Mouse (Mus musculus): ENCODE measurements at regions not wholly inside any gene's neighbourhood (a gene's known extent, or its start where the extent isn't known, plus 50 kb on each side); places are given as distances from the start of the nearest gene placed in this dataset.
A peak's percentile ranks its signal among the peaks of the same experiment; 100 is the strongest.

DNA sequence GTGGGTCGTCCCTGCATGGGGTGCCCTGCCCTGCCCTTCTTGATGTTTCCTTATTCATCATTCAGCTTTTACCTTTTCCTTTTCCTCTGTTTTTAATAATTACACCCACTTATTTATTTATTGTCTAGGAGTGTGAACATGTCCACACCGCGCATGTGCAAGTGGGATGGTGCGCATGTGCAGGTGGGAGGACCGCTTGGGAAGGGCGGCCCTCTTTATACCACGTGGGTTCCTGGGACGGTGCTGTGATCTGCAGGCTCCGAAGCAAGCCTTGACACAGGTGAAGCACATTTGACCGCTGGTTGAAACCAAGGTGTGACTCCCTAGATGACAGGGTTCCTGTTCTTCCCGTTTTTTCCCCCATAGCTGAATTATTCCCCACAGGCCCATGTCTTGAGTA lies 60.0 kb downstream of the Syf2 start:
- DNase-seq (ENCODE audit: low spot score in 2 of 2), result no peak

DNA sequence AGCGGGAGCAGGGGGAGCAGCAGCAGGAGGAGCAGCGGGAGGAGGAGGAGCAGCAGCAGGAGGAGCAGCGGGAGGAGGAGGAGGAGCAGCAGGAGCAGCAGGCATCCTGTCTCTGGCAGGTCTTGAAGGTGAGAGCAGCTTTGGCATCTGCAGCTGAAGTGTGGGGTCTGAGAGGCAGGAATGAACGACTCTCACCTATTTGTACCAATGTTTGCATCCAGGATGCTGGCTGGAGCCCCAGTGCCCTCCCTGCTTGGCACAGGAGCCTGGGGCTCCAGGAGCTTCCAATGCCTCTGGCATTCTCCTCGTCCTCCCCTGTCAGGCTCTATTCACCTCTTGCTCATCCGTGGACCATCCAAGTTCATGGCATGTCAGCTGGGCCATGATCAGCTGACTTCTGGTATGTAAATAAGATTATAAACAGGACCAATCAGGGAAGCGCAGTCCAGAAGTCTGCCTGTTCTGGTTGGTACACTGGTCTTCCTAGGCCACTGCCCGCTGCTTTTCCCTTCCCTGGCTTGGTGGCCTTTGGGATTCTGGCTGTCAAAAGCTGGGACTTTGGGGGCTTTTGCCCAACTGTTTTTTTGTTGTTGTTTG lies 62.9 kb downstream of the Syf2 start:
- DNase-seq (ENCODE audit: low spot score in 2 of 2), result no peak

GRCm38 (mm10) chr4:134994205-134994604 lies 63.5 kb downstream of the Syf2 start:
- no peak for DNase-seq (ENCODE audit: low spot score in 2 of 2)

DNA sequence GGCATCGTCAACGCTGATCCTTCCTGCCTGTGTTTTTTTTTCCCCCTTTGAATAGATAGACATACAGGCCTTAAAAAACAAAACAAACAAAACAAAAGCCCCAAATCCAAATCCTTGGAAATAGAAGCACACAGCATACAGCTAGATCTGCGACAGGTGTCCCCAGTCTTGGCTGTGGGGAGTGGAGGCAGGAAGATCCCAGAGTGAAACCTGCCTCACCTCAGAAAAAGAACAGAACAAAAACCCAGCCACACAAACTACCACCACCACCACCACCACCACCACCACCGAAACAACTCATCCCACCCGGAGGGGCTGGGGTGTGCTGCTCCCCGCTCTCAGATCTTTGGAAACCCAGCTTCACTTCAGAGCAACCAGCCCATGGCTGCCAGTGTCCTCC lies 64.0 kb downstream of the Syf2 start:
- DNase-seq (ENCODE audit: low spot score in 2 of 2), result no peak

DNA sequence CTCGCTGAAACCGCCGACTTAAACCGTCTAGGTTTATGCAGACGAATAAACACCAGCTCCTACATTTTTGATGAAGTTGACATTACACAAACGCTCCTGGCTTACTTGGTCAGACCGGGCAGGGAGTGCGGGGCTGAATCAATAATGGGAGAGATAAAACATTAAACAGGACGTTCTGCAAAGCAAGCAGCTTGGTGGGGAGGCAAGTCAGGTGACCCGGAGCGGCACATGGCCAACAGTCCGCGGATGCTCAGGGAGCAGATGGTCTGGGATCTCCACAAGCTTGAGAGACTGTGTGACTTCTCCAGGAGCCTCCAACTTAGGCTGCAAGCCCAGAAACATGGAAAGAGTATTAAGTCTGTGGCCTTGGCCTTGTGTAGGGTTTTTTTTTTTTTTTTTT lies 64.4 kb downstream of the Syf2 start:
- peak; percentile 30 to 49 for DNase-seq (ENCODE audit: low spot score in 2 of 2)

DNA sequence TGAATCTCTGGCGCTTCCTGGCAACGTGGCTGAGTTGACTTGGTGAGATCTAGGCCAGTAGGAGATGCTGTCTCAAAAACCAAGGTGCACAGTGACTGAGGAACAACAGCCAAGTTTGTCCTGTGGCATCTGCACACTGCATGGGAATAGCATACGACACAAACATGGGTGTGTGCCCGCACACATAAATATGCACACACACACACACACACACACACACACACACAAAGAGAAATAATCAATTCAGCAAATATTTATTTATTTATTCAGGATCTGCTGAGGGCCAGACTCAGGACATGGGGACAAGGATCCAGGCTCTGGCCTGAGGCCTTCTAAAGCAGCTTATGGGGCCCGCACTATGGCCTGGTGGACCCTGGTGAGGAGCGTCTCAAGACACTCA lies 65.4 kb downstream of the Syf2 start:
- DNase-seq (ENCODE audit: low spot score in 2 of 2), result no peak

GRCm38 (mm10) chr4:134997461-134998434 lies 67.0 kb downstream of the Syf2 start:
- DNase-seq (ENCODE audit: low spot score in 2 of 2), result no peak

DNA sequence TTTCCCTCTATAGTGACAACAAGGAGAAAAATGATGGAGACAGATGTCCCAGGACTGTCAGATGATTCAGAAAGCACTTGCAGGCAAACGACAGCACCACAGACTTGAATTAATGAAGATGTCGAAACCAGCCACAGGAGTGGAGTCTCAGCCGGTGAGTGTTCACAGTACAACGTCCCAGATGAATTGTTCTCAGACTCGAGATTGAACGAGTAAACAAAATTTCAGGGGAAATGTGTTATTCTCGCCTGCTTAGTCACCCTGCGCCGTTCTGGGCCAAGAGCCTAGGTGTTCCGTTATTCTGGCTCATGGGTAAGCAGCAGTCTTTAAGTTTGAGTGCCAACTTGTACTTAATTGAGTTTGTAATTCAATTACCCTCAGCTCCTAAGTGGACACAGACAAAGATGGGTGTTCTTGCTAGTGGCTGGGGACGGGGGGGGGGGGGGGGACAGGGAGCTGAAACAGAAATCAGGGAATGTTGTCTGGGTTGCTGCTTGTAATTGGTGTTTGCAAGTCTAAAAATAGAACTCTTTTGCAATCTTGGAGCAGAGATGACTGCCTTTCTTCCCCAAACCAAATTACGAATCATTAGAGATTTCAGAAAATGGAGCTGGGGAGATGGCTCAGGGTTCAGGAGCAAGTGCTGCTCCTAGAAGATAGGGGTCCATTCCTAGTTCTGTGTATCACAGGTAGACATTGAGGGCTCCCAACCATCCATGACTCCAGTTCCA lies 68.4 kb downstream of the Syf2 start:
- peak; percentile 40 to 71 for DNase-seq (ENCODE audit: low spot score in 2 of 2)

- DNase-seq (ENCODE audit: low spot score in 2 of 2), result no peak
Measured at GRCm38 (mm10) chr4:135002091-135002925, 71.6 kb downstream of the Syf2 start.

- DNase-seq (ENCODE audit: low spot score in 2 of 2), result no peak
Measured at GRCm38 (mm10) chr4:135011365-135011764, 80.7 kb downstream of the Syf2 start.

- DNase-seq (ENCODE audit: low spot score in 2 of 2), result no peak
Measured at GRCm38 (mm10) chr4:135012945-135013344, 82.2 kb downstream of the Syf2 start.

GRCm38 (mm10) chr4:135013932-135014331 lies 83.2 kb downstream of the Syf2 start:
- DNase-seq (ENCODE audit: low spot score in 2 of 2), result no peak

- DNase-seq (ENCODE audit: low spot score in 2 of 2), result peak; percentile 21 to 45
Measured at GRCm38 (mm10) chr4:135018018-135018417, 87.3 kb downstream of the Syf2 start.

DNA sequence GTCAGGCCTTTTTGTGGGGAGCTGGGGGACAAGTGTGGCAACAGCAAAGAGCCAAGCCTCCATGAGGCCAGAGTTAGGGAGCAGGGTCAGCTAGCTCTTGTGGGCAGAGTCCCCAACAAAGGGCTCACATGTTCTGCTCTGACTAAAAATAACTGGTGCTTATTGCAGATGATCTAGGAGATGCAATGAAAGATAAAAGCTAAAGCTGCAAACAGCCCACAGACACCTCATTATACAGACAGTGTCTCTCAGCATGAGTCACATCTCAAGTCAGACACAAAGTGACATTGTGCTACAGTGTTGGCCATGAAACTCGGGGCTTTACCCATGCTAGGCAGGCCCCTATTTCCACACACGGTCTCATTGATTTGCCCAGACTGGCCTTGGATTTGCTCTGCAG lies 88.4 kb downstream of the Syf2 start:
- DNase-seq (ENCODE audit: low spot score in 2 of 2), result no peak

- no peak for DNase-seq (ENCODE audit: low spot score in 2 of 2)
Measured at GRCm38 (mm10) chr4:135020262-135020991, 89.7 kb downstream of the Syf2 start.

GRCm38 (mm10) chr4:135023200-135023599 lies 92.5 kb downstream of the Syf2 start:
- no peak for DNase-seq (ENCODE audit: low spot score in 2 of 2)

DNA sequence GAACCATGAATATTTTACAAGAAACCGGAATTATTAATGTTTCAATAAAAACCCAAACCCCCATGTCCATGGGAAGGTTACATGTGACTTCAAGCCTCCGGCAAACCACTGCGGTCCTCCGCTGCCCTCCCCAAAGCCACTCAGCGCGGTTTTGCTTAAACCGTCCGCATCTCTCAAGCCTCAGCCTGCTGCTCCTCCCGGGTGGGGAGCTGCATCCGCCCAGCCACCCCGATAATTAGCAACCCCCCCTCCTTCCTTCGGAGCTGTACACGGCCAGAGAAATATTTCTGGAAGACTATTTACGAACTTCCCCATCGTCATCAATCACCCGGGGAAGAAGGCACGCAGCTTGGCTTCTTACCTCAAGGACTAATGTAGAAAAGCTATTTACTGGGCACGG lies 94.7 kb upstream of the Runx3 start:
- DNase-seq (ENCODE audit: low spot score in 2 of 2), result no peak

- no peak for DNase-seq (ENCODE audit: low spot score in 2 of 2)
Measured at GRCm38 (mm10) chr4:135027136-135027535, 93.3 kb upstream of the Runx3 start.

GRCm38 (mm10) chr4:135029723-135030122 lies 90.7 kb upstream of the Runx3 start:
- no peak for DNase-seq (ENCODE audit: low spot score in 2 of 2)

- peak in 1 of 2 experiments; percentile 4 for DNase-seq (ENCODE audit: low spot score in 2 of 2)
Measured at GRCm38 (mm10) chr4:135032461-135032860, 88.0 kb upstream of the Runx3 start.

Measured in layer of hippocampus, postnatal 14 days (tissue).